In genomic region chr17:82857199-82858147, GRCm38 (mm10) we compare ENCODE assay signal across 8 mouse cellular contexts.
DNase-seq lines count a peak whose midpoint lies in the region; ATAC-seq lines count a peak whose summit lies in the region.

No protein-coding gene starts in this region.

- H3K4me3 ChIP-seq in hindbrain, embryonic 11.5 days (ENCODE audit: low read depth, low read length), result no peak overlapping the region
- H3K4me3 ChIP-seq in lung, embryonic 16.5 days (ENCODE audit: low read length), result peak overlapping the region; percentile 28

- ATAC-seq in hindbrain, embryonic 11.5 days (ENCODE audit: low FRiP score), result peak; percentile 95
- peak; percentile 88 for ATAC-seq in lung, embryonic 16.5 days (ENCODE audit: low read depth)

- no peak overlapping the region for H3K27ac ChIP-seq in hindbrain, embryonic 11.5 days (ENCODE audit: low read depth, low read length)
- no peak overlapping the region for H3K27ac ChIP-seq in lung, embryonic 16.5 days (ENCODE audit: low read length)

- no peaks in the 10 kb centered on the region for H3K9me3 ChIP-seq in hindbrain, embryonic 11.5 days (ENCODE audit: control insufficient read depth, low read length)
- H3K9me3 ChIP-seq in lung, embryonic 16.5 days (ENCODE audit: control insufficient read depth, low read length), result no peaks in the 10 kb centered on the region

- no peak overlapping the region for H3K4me2 ChIP-seq in hindbrain, embryonic 11.5 days (replicated peaks; ENCODE audit: low read depth, low read length)
- H3K4me2 ChIP-seq in lung, embryonic 16.5 days (ENCODE audit: low read depth, low read length), result peak overlapping the region; percentile 53

- no peak overlapping the region for H3K9ac ChIP-seq in hindbrain, embryonic 11.5 days (ENCODE audit: low read depth, low read length)
- H3K9ac ChIP-seq in lung, embryonic 16.5 days (ENCODE audit: low read length), result peak overlapping the region; percentile 49

- H3K27me3 ChIP-seq in hindbrain, embryonic 11.5 days (ENCODE audit: control insufficient read depth, insufficient read depth, low read length), result no peaks in the 10 kb centered on the region
- H3K27me3 ChIP-seq in lung, embryonic 16.5 days (ENCODE audit: control insufficient read depth, insufficient read depth, low read depth, low read length), result no peaks in the 10 kb centered on the region

- H3K4me1 ChIP-seq in hindbrain, embryonic 11.5 days (replicated peaks; ENCODE audit: control insufficient read depth, insufficient read depth, low read length), result no peaks in the 10 kb centered on the region
- H3K4me1 ChIP-seq in lung, embryonic 16.5 days (replicated peaks; ENCODE audit: control insufficient read depth, insufficient read depth, low read length), result peaks cover 3% of the 10 kb centered on the region

- peak; percentile 40 for DNase-seq in MEL-GATA-1-ER (ENCODE audit: extremely low read depth, low read depth)
- peak; percentile 36 for DNase-seq in cerebellum, adult 9-10 months
- DNase-seq in frontal cortex, postnatal 10 days (ENCODE audit: low spot score in 2 of 2), result peak; percentile 55 to 81
- peak; percentile 92 for DNase-seq in hindbrain, embryonic 11.5 days (ENCODE audit: low spot score)
- peak; percentile 69 for DNase-seq in layer of hippocampus, adult 9-11 months
- peak; percentile 96 for DNase-seq in retina, embryonic 14.5 days (ENCODE audit: low spot score)
- peak; percentile 17 for DNase-seq in urinary bladder, postnatal 10 days (ENCODE audit: low spot score)

- H3K36me3 ChIP-seq in hindbrain, embryonic 11.5 days (ENCODE audit: control insufficient read depth, insufficient read depth, low read length), result no peaks in the 10 kb centered on the region
- no peaks in the 10 kb centered on the region for H3K36me3 ChIP-seq in lung, embryonic 16.5 days (ENCODE audit: control insufficient read depth, insufficient read depth, low read length)

- 13% methylated on average over 16 of the region's 16 CpGs for WGBS in hindbrain, embryonic 11.5 days
- 17% methylated on average over 16 of the region's 16 CpGs for WGBS in lung, embryonic 16.5 days

Comparison
In these comparisons a context has a peak if more than half of its experiments do, and no peak if none do; other contexts are left out.
1. DNase-seq: peak in every context shown above with its lines; median percentile 96 in retina, embryonic 14.5 days; 92 in hindbrain, embryonic 11.5 days; 69 in layer of hippocampus, adult 9-11 months; 68 in frontal cortex, postnatal 10 days; 40 in MEL-GATA-1-ER; 36 in cerebellum, adult 9-10 months; 17 in urinary bladder, postnatal 10 days.